Mouse (Mus musculus) ES-Bruce4 (cell line): ENCODE measurements around the gene Pcx. TPM values are rescaled to one million over a fixed set of nuclear protein-coding genes. Genes with fewer than 3 reads are reported as not detected.

ENCODE experiments used
- H3K27ac ChIP-seq: 2 replicates; pipeline ENCODE4 v1.5.1; 2012; ENCODE audit warnings: low read length, inconsistent platforms; ENCODE audit not compliant: insufficient read depth
- H3K27me3 ChIP-seq: 2 replicates; pipeline ENCODE4 v1.6.1; 2012; ENCODE audit warnings: mild to moderate bottlenecking, low read length, inconsistent platforms; ENCODE audit not compliant: control insufficient read depth, poor library complexity, insufficient read depth, severe bottlenecking
- H3K36me3 ChIP-seq: 2 replicates; pipeline ENCODE4 v1.6.1; 2012; ENCODE audit warnings: inconsistent platforms, mild to moderate bottlenecking, low read length, moderate library complexity; ENCODE audit not compliant: control insufficient read depth, poor library complexity, insufficient read depth, severe bottlenecking
- H3K4me1 ChIP-seq: one replicate; pipeline ENCODE4 v1.8.1; 2011; ENCODE audit warnings: low read length; ENCODE audit not compliant: control insufficient read depth, insufficient read depth
- H3K4me3 ChIP-seq: 2 replicates; pipeline ENCODE4 v1.5.1; 2011; ENCODE audit warnings: low read depth, mild to moderate bottlenecking, low read length
- H3K9ac ChIP-seq: 2 replicates; pipeline ENCODE4 v1.6.1; 2012; ENCODE audit warnings: low read depth, mild to moderate bottlenecking, inconsistent platforms; ENCODE audit not compliant: poor library complexity, severe bottlenecking
- H3K9me3 ChIP-seq: replicated peaks from 2 replicates; pipeline ENCODE4 v1.6.1; 2012; ENCODE audit warnings: mild to moderate bottlenecking, low read length, inconsistent platforms; ENCODE audit not compliant: control insufficient read depth, poor library complexity, insufficient read depth, severe bottlenecking
- CTCF ChIP-seq: IDR thresholded peaks from one replicate; pipeline ENCODE4 v1.8.1; 2011; ENCODE audit warnings: low read depth, low read length
- EP300 ChIP-seq: IDR thresholded peaks from 2 replicates; pipeline ENCODE4 v1.6.1; 2011; ENCODE audit warnings: low read depth, low read length; ENCODE audit not compliant: insufficient read depth
- POLR2A ChIP-seq: IDR thresholded peaks from one replicate; pipeline ENCODE4 v1.8.1; 2011; ENCODE audit warnings: low read length; ENCODE audit not compliant: insufficient read depth
- polyA plus RNA-seq: library from polyadenylated mRNA; stranded (reverse); fragments of >200 nt; gene quantifications from 2 replicates; pipeline ENCODE4 v1.2.4, GENCODE M21; 2011; ENCODE audit warnings: low read depth; ENCODE audit not compliant: missing spikeins, insufficient read depth, insufficient read length

The Pcx gene
- polyA plus RNA-seq, 1 experiment: 7.9 TPM

DNA sequence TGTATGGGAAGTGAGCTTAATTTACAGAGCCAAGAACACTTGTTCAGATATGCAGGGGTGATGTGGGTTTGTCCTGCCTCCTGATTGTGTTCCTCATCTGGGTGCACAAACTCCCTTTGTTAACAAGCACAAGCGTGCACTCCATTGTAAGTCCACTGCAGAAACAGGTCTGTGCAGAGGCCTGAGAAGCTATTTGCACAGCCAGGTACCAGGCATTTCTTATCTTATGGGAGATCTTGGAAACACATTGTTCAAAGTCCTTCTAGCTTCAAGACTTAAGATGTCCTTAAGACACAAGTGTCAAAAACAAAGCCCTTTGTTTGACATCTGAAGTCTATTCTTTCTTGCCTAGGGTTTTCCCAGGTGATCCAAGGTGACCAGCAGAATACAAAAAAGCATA is 5.4 kb upstream of the Pcx start:
- Histone ChIP-seq H3K27ac (no peak overlapping the region), H3K4me1 (no peaks in the 10 kb centered on the region), H3K9ac (no peak overlapping the region), H3K4me3 (no peak overlapping the region), H3K27me3 (no peaks in the 10 kb centered on the region), H3K9me3 (no peaks in the 10 kb centered on the region), H3K36me3 (no peaks in the 10 kb centered on the region)
- TF ChIP-seq POLR2A (no peak), CTCF (no peak), EP300 (no peak)

GRCm38 (mm10) chr19:4507746-4508145 is 2.5 kb upstream of the Pcx start:
- H3K27me3 ChIP-seq: no peaks in the 10 kb centered on the region
- no peak overlapping the region for H3K4me3 ChIP-seq
- no peaks in the 10 kb centered on the region for H3K36me3 ChIP-seq
- no peak overlapping the region for H3K27ac ChIP-seq
- H3K4me1 ChIP-seq: no peaks in the 10 kb centered on the region
- no peaks in the 10 kb centered on the region for H3K9me3 ChIP-seq
- no peak for TF ChIP-seq EP300
- TF ChIP-seq CTCF: no peak
- TF ChIP-seq POLR2A: no peak
- no peak overlapping the region for H3K9ac ChIP-seq

- Histone ChIP-seq H3K27me3 (no peaks in the 10 kb centered on the region), H3K27ac (no peak overlapping the region), H3K4me3 (peak overlapping the region; percentile 70), H3K4me1 (no peaks in the 10 kb centered on the region), H3K9ac (peak overlapping the region; percentile 54), H3K36me3 (no peaks in the 10 kb centered on the region), H3K9me3 (no peaks in the 10 kb centered on the region)
- TF ChIP-seq POLR2A: no peak
Observed at GRCm38 (mm10) chr19:4511116-4511841, 1.0 kb downstream of the Pcx start.

GRCm38 (mm10) chr19:4513236-4513858 is 3.1 kb downstream of the Pcx start:
- Histone ChIP-seq H3K36me3 (no peaks in the 10 kb centered on the region), H3K9ac (no peak overlapping the region), H3K27ac (no peak overlapping the region), H3K4me3 (no peak overlapping the region), H3K27me3 (no peaks in the 10 kb centered on the region), H3K9me3 (no peaks in the 10 kb centered on the region), H3K4me1 (no peaks in the 10 kb centered on the region)
- TF ChIP-seq CTCF (no peak), EP300 (no peak), POLR2A (no peak)

- no peaks in the 10 kb centered on the region for H3K9me3 ChIP-seq
- H3K27me3 ChIP-seq: no peaks in the 10 kb centered on the region
- no peaks in the 10 kb centered on the region for H3K36me3 ChIP-seq
- no peak overlapping the region for H3K4me3 ChIP-seq
- TF ChIP-seq CTCF (no peak), POLR2A (no peak), EP300 (no peak)
- no peaks in the 10 kb centered on the region for H3K4me1 ChIP-seq
- no peak overlapping the region for H3K27ac ChIP-seq
- no peak overlapping the region for H3K9ac ChIP-seq
Observed at GRCm38 (mm10) chr19:4515746-4516145, 5.5 kb downstream of the Pcx start.

- Histone ChIP-seq H3K4me1 (no peaks in the 10 kb centered on the region), H3K36me3 (no peaks in the 10 kb centered on the region), H3K9me3 (no peaks in the 10 kb centered on the region), H3K27ac (no peak overlapping the region), H3K4me3 (no peak overlapping the region), H3K27me3 (no peaks in the 10 kb centered on the region), H3K9ac (no peak overlapping the region)
- no peak for TF ChIP-seq CTCF
- TF ChIP-seq EP300: no peak
- no peak for TF ChIP-seq POLR2A
Observed at GRCm38 (mm10) chr19:4516288-4516687, 6.0 kb downstream of the Pcx start.
